Comparison of ENCODE assay signal across 9 mouse cellular contexts in genomic region chr1:89750921-89751320, GRCm38 (mm10).
DNase-seq lines count a peak whose midpoint lies in the region; ATAC-seq lines count a peak whose summit lies in the region.
"Had no signal": no experiment of that assay in that cellular context is flagged by ENCODE, and none has a peak within 500 bp of the region (broad histone marks: within the 10 kb centered on the region; RNA-seq: fewer than 3 reads in every experiment).

No protein-coding gene starts in this region.

- WGBS in forebrain, embryonic 10.5 days, result 13% methylated on average over 21 of the region's 21 CpGs
- WGBS in neural tube, embryonic 15.5 days, result 6% methylated on average over 21 of the region's 21 CpGs

- peak overlapping the region; percentile 43 for H3K4me2 ChIP-seq in neural tube, embryonic 15.5 days

- H3K4me1 ChIP-seq in forebrain, embryonic 10.5 days, result peaks cover 31% of the 10 kb centered on the region
- H3K4me1 ChIP-seq in neural tube, embryonic 15.5 days, result peaks cover 39% of the 10 kb centered on the region

- ATAC-seq in neural tube, embryonic 15.5 days (ENCODE audit: low FRiP score), result peak; percentile 75
- no peak for ATAC-seq in erythroblast, adult 5-6 weeks (replicated peaks; ENCODE audit: low FRiP score, poor library complexity, severe bottlenecking)

- H3K27ac ChIP-seq in forebrain, embryonic 10.5 days, result no peak overlapping the region
- H3K27ac ChIP-seq in neural tube, embryonic 15.5 days (replicated peaks), result peak overlapping the region; percentile 19; the same call in 1 of the 2 replicates
- H3K27ac ChIP-seq: heart, adult 2 months had no signal

- peaks cover 99% of the 10 kb centered on the region for H3K27me3 ChIP-seq in forebrain, embryonic 10.5 days (ENCODE audit: poor library complexity, severe bottlenecking)
- H3K27me3 ChIP-seq in neural tube, embryonic 15.5 days (replicated peaks), result no peaks in the 10 kb centered on the region

- H3K4me3 ChIP-seq in forebrain, embryonic 10.5 days, result peak overlapping the region; percentile 34
- no peak overlapping the region for H3K4me3 ChIP-seq in neural tube, embryonic 15.5 days (replicated peaks)
- H3K4me3 ChIP-seq: heart, adult 2 months had no signal

- peaks cover 11% of the 10 kb centered on the region for H3K36me3 ChIP-seq in forebrain, embryonic 10.5 days (replicated peaks)
- no peaks in the 10 kb centered on the region for H3K36me3 ChIP-seq in neural tube, embryonic 15.5 days

- DNase-seq in layer of hippocampus, postnatal 36 days, result peak; percentile 43
- no peak for DNase-seq in layer of hippocampus, adult 9-11 months
- DNase-seq in forebrain, embryonic 10.5 days (ENCODE audit: extremely low spot score, low spot score), result peak; percentile 65
- DNase-seq in kidney, postnatal 14 days, result peak; percentile 18
- DNase-seq in left cerebral cortex, adult 9 months (ENCODE audit: low spot score in 2 of 2), result no peak
- DNase-seq in lung, postnatal 14 days, result no peak
- DNase-seq: heart, adult 2 months had no signal

- no peaks in the 10 kb centered on the region; the same call in 1 of the 2 replicates for H3K9me3 ChIP-seq in forebrain, embryonic 10.5 days
- no peaks in the 10 kb centered on the region for H3K9me3 ChIP-seq in neural tube, embryonic 15.5 days (replicated peaks)

- H3K9ac ChIP-seq in neural tube, embryonic 15.5 days (replicated peaks), result 0 out of 2 replicates have a peak overlapping the region, but pooled peaks have one; percentile 6

Comparison
In these comparisons a context has a peak if more than half of its experiments do, and no peak if none do; other contexts are left out.
1. DNase-seq: peak in layer of hippocampus, postnatal 36 days (2 of 2), forebrain, embryonic 10.5 days (single experiment) and kidney, postnatal 14 days (single experiment); none in layer of hippocampus, adult 9-11 months (single experiment), left cerebral cortex, adult 9 months (0 of 2) and lung, postnatal 14 days (single experiment).